Mouse (Mus musculus): ENCODE data around the gene Zfp398. TPM values are rescaled to one million over a fixed set of nuclear protein-coding genes. Genes with fewer than 3 reads are reported as not detected.

Zfp398 gene
- 2.2 TPM in 2 replicates for polyA plus RNA-seq (2015; fragmentation: Nextera tagmentation; extraction: Ambion mirVana)

GRCm38 (mm10) chr6:47835482-47835983, at the start of gene Zfp398:
TSS of gene Zfp398 (plus strand) at chr6:47835661.
- H3K4me1 ChIP-seq (replicated peaks): peaks cover 41% of the 10 kb centered on the region
- no peaks in the 10 kb centered on the region for H3K27me3 ChIP-seq
- H3K9me3 ChIP-seq (replicated peaks): no peaks in the 10 kb centered on the region
- peak within 1 kb of the TSS; percentile 94 for H3K9ac ChIP-seq
- H3K36me3 ChIP-seq: peaks cover 4% of the 10 kb centered on the region
- ATAC-seq (ENCODE audit: low read depth): peak; percentile 90
- peak within 1 kb of the TSS; percentile 94 for H3K4me3 ChIP-seq (replicated peaks)
- H3K27ac ChIP-seq: peak within 1 kb of the TSS; percentile 88
- WGBS (ENCODE audit: insufficient replicate concordance): under 1% methylated on average over 52 of the region's 52 CpGs
- peak within 1 kb of the TSS; percentile 94 for H3K4me2 ChIP-seq
- DNase-seq: peak; percentile 92

- peak overlapping the region; percentile 60 for H3K4me3 ChIP-seq (replicated peaks)
- no peaks in the 10 kb centered on the region for H3K36me3 ChIP-seq
- ATAC-seq (ENCODE audit: low read depth) (peak; percentile 87), DNase-seq (peak; percentile 72)
- H3K4me2 ChIP-seq: peak overlapping the region; percentile 70
- H3K4me1 ChIP-seq (replicated peaks): peaks cover 31% of the 10 kb centered on the region
- H3K27me3 ChIP-seq: no peaks in the 10 kb centered on the region
- H3K9me3 ChIP-seq (replicated peaks): no peaks in the 10 kb centered on the region
- H3K27ac ChIP-seq: peak overlapping the region; percentile 83
- 1% methylated on average over 18 of the region's 18 CpGs for WGBS (ENCODE audit: insufficient replicate concordance)
- peak overlapping the region; percentile 79 for H3K9ac ChIP-seq
Measured at GRCm38 (mm10) chr6:47787941-47788736, 47.3 kb upstream of the Zfp398 start.

GRCm38 (mm10) chr6:47788821-47789220, 46.6 kb upstream of the Zfp398 start:
- H3K4me2 ChIP-seq: peak overlapping the region; percentile 70
- H3K9ac ChIP-seq: peak overlapping the region; percentile 79
- DNase-seq (no peak), ATAC-seq (ENCODE audit: low read depth) (no peak)
- WGBS (ENCODE audit: insufficient replicate concordance): 33% methylated on average over 3 of the region's 3 CpGs
- H3K36me3 ChIP-seq: no peaks in the 10 kb centered on the region
- H3K9me3 ChIP-seq (replicated peaks): no peaks in the 10 kb centered on the region
- no peaks in the 10 kb centered on the region for H3K27me3 ChIP-seq
- H3K27ac ChIP-seq: peak overlapping the region; percentile 83
- peaks cover 31% of the 10 kb centered on the region for H3K4me1 ChIP-seq (replicated peaks)
- peak overlapping the region; percentile 60 for H3K4me3 ChIP-seq (replicated peaks)

GRCm38 (mm10) chr6:47790745-47791144, 44.7 kb upstream of the Zfp398 start:
- peak; percentile 61 for DNase-seq
- WGBS (ENCODE audit: insufficient replicate concordance): 23% methylated on average over 2 of the region's 2 CpGs
- peak; percentile 73 for ATAC-seq (ENCODE audit: low read depth)

GRCm38 (mm10) chr6:47792533-47792932, 42.9 kb upstream of the Zfp398 start:
- no peaks in the 10 kb centered on the region for H3K9me3 ChIP-seq (replicated peaks)
- H3K27me3 ChIP-seq: no peaks in the 10 kb centered on the region
- peaks cover 28% of the 10 kb centered on the region for H3K36me3 ChIP-seq
- H3K4me1 ChIP-seq (replicated peaks): peaks cover 28% of the 10 kb centered on the region
- H3K27ac ChIP-seq: no peak overlapping the region
- H3K4me2 ChIP-seq: no peak overlapping the region
- DNase-seq (no peak), ATAC-seq (ENCODE audit: low read depth) (no peak)
- H3K9ac ChIP-seq: no peak overlapping the region
- no peak overlapping the region for H3K4me3 ChIP-seq (replicated peaks)
- 82% methylated on average over 2 of the region's 2 CpGs for WGBS (ENCODE audit: insufficient replicate concordance)

More at GRCm38 (mm10) chr6:47790745-47791144, 44.7 kb upstream of the Zfp398 start:
- H3K4me2 ChIP-seq: no peak overlapping the region
- H3K27me3 ChIP-seq: no peaks in the 10 kb centered on the region
- no peak overlapping the region; the same call in 1 of the 2 replicates for H3K27ac ChIP-seq
- peaks cover 13% of the 10 kb centered on the region for H3K36me3 ChIP-seq
- H3K9me3 ChIP-seq (replicated peaks): no peaks in the 10 kb centered on the region
- no peak overlapping the region for H3K9ac ChIP-seq
- H3K4me3 ChIP-seq (replicated peaks): no peak overlapping the region
- H3K4me1 ChIP-seq (replicated peaks): peaks cover 28% of the 10 kb centered on the region

- WGBS (ENCODE audit: insufficient replicate concordance): 69% methylated on average over 5 of the region's 5 CpGs
- peaks cover 27% of the 10 kb centered on the region for H3K4me1 ChIP-seq (replicated peaks)
Measured at GRCm38 (mm10) chr6:47793284-47793683, 42.2 kb upstream of the Zfp398 start.

GRCm38 (mm10) chr6:47794106-47794830, 41.2 kb upstream of the Zfp398 start:
- no peak overlapping the region for H3K4me2 ChIP-seq
- H3K27me3 ChIP-seq: no peaks in the 10 kb centered on the region
- DNase-seq (no peak), ATAC-seq (ENCODE audit: low read depth) (no peak)
- peaks cover 42% of the 10 kb centered on the region for H3K36me3 ChIP-seq
- 74% methylated on average over 10 of the region's 10 CpGs for whole genome bisulfite sequencing (ENCODE audit: insufficient replicate concordance)
- no peak overlapping the region for H3K4me3 ChIP-seq (replicated peaks)
- H3K27ac ChIP-seq: no peak overlapping the region
- H3K9me3 ChIP-seq (replicated peaks): no peaks in the 10 kb centered on the region
- peaks cover 18% of the 10 kb centered on the region for H3K4me1 ChIP-seq (replicated peaks)
- H3K9ac ChIP-seq: no peak overlapping the region

More at GRCm38 (mm10) chr6:47793284-47793683, 42.2 kb upstream of the Zfp398 start:
- no peaks in the 10 kb centered on the region for H3K9me3 ChIP-seq (replicated peaks)
- no peak overlapping the region for H3K4me3 ChIP-seq (replicated peaks)
- ATAC-seq (ENCODE audit: low read depth) (no peak), DNase-seq (no peak)
- H3K27me3 ChIP-seq: no peaks in the 10 kb centered on the region
- H3K9ac ChIP-seq: no peak overlapping the region
- H3K27ac ChIP-seq: no peak overlapping the region
- peaks cover 35% of the 10 kb centered on the region for H3K36me3 ChIP-seq
- H3K4me2 ChIP-seq: no peak overlapping the region

GRCm38 (mm10) chr6:47799079-47799478, 36.4 kb upstream of the Zfp398 start:
- ATAC-seq (ENCODE audit: low read depth): peak; percentile 51; the same call in 1 of the 2 replicates
- WGBS (ENCODE audit: insufficient replicate concordance): 44% methylated on average over 6 of the region's 6 CpGs

GRCm38 (mm10) chr6:47805520-47805919, 29.9 kb upstream of the Zfp398 start:
- whole genome bisulfite sequencing (ENCODE audit: insufficient replicate concordance): 66% methylated on average over 2 of the region's 2 CpGs
- H3K9ac ChIP-seq: no peak overlapping the region
- H3K36me3 ChIP-seq: peaks cover 70% of the 10 kb centered on the region

More at GRCm38 (mm10) chr6:47799079-47799478, 36.4 kb upstream of the Zfp398 start:
- Histone ChIP-seq H3K9ac (no peak overlapping the region), H3K4me3 (replicated peaks) (no peak overlapping the region), H3K36me3 (peaks cover 89% of the 10 kb centered on the region), H3K4me1 (replicated peaks) (no peaks in the 10 kb centered on the region), H3K27me3 (no peaks in the 10 kb centered on the region), H3K4me2 (no peak overlapping the region), H3K27ac (no peak overlapping the region), H3K9me3 (replicated peaks) (no peaks in the 10 kb centered on the region)
- DNase-seq: no peak

GRCm38 (mm10) chr6:47807419-47807818, 28.0 kb upstream of the Zfp398 start:
- Histone ChIP-seq H3K4me1 (replicated peaks) (peaks cover 32% of the 10 kb centered on the region), H3K36me3 (peaks cover 52% of the 10 kb centered on the region), H3K4me2 (no peak overlapping the region), H3K4me3 (replicated peaks) (no peak overlapping the region), H3K9me3 (replicated peaks) (no peaks in the 10 kb centered on the region), H3K27me3 (no peaks in the 10 kb centered on the region), H3K27ac (no peak overlapping the region), H3K9ac (no peak overlapping the region)
- WGBS (ENCODE audit: insufficient replicate concordance): 69% methylated on average over 2 of the region's 2 CpGs
- ATAC-seq (ENCODE audit: low read depth) (no peak), DNase-seq (no peak)

More at GRCm38 (mm10) chr6:47805520-47805919, 29.9 kb upstream of the Zfp398 start:
- Histone ChIP-seq H3K27ac (no peak overlapping the region), H3K4me1 (replicated peaks) (peaks cover 14% of the 10 kb centered on the region), H3K4me2 (no peak overlapping the region), H3K4me3 (replicated peaks) (no peak overlapping the region), H3K9me3 (replicated peaks) (no peaks in the 10 kb centered on the region), H3K27me3 (no peaks in the 10 kb centered on the region)
- ATAC-seq (ENCODE audit: low read depth): no peak
- DNase-seq: no peak

GRCm38 (mm10) chr6:47808545-47808944, 26.9 kb upstream of the Zfp398 start:
- WGBS (ENCODE audit: insufficient replicate concordance): 68% methylated on average over 5 of the region's 5 CpGs
- DNase-seq: no peak
- peaks cover 32% of the 10 kb centered on the region for H3K4me1 ChIP-seq (replicated peaks)

More at GRCm38 (mm10) chr6:47808545-47808944, 26.9 kb upstream of the Zfp398 start:
- Histone ChIP-seq H3K4me3 (replicated peaks) (no peak overlapping the region), H3K4me2 (no peak overlapping the region), H3K27ac (no peak overlapping the region), H3K9me3 (replicated peaks) (no peaks in the 10 kb centered on the region), H3K27me3 (no peaks in the 10 kb centered on the region), H3K36me3 (peaks cover 41% of the 10 kb centered on the region), H3K9ac (no peak overlapping the region)
- ATAC-seq (ENCODE audit: low read depth): no peak

Data from liver, embryonic 13.5 days (tissue).